In genomic region chr7:74687303-74688115, GRCm38 (mm10) we compare ENCODE assay signal across 19 mouse cellular contexts.
DNase-seq lines count a peak whose midpoint lies in the region; ATAC-seq and TF ChIP-seq lines count a peak whose summit lies in the region.
"Had no signal": no experiment of that assay in that cellular context is flagged by ENCODE, and none has a peak within 500 bp of the region (broad histone marks: within the 10 kb centered on the region; RNA-seq: fewer than 3 reads in every experiment).

No protein-coding gene starts in this region.

- H3K27ac ChIP-seq in midbrain, embryonic 14.5 days (replicated peaks; ENCODE audit: low read depth, low read length) = no peak overlapping the region
- H3K27ac ChIP-seq in midbrain, embryonic 15.5 days = no peak overlapping the region
- 0 out of 2 replicates have a peak overlapping the region, but pooled peaks have one; percentile 8 for H3K27ac ChIP-seq in hindbrain, embryonic 13.5 days
- H3K27ac ChIP-seq: heart, embryonic 13.5 days; macrophage had no signal

- no peak for TF ChIP-seq CTCF in brain, embryonic 14.5 days (IDR thresholded peaks at IDR 0.05; ENCODE audit: borderline replicate concordance, extremely low read depth, insufficient read depth, insufficient read length)

- H3K36me3 ChIP-seq in midbrain, embryonic 14.5 days (ENCODE audit: control insufficient read depth, insufficient read depth, low read length) = no peaks in the 10 kb centered on the region
- no peaks in the 10 kb centered on the region for H3K36me3 ChIP-seq in midbrain, embryonic 15.5 days (replicated peaks)
- H3K36me3 ChIP-seq in hindbrain, embryonic 13.5 days = no peaks in the 10 kb centered on the region
- H3K36me3 ChIP-seq: heart, embryonic 13.5 days had no signal

- TF ChIP-seq POLR2A in brain, embryonic 14.5 days (IDR thresholded peaks at IDR 0.05; ENCODE audit: borderline replicate concordance, extremely low read depth, insufficient read depth, insufficient read length, poor library complexity, severe bottlenecking) = no peak

- no peak; the same call in 1 of the 2 replicates for ATAC-seq in midbrain, embryonic 14.5 days (ENCODE audit: low FRiP score, low TSS enrichment)
- no peak for ATAC-seq in midbrain, embryonic 15.5 days (replicated peaks)
- peak; percentile 79 for ATAC-seq in hindbrain, embryonic 13.5 days (ENCODE audit: low FRiP score)
- ATAC-seq: activated CD4-positive, CD25-positive, alpha-beta regulatory T cell, adult 4 months had no signal

- WGBS in midbrain, embryonic 14.5 days = 46% methylated on average over 13 of the region's 13 CpGs
- WGBS in midbrain, embryonic 15.5 days = 43% methylated on average over 13 of the region's 13 CpGs
- 30% methylated on average over 13 of the region's 13 CpGs for WGBS in hindbrain, embryonic 13.5 days

- DNase-seq in midbrain, embryonic 14.5 days = peak; percentile 24
- DNase-seq in brain, embryonic 14.5 days (ENCODE audit: low read depth) = peak; percentile 91
- no peak for DNase-seq in left cerebral cortex, adult 18-20 months (ENCODE audit: low spot score in 2 of 2)
- no peak for DNase-seq in thymus, postnatal 10 days (ENCODE audit: low spot score in 2 of 2)
- DNase-seq in layer of hippocampus, postnatal 10 days (ENCODE audit: low spot score in 2 of 2) = no peak
- DNase-seq: adrenal gland, postnatal 25 days; cerebellum, postnatal 14 days; gastrocnemius, postnatal 25 days; heart, postnatal 4 days; kidney, adult 18-20 months; kidney, postnatal 14 days; liver; lung, adult 2 months; right cerebral cortex, postnatal 25 days had no signal

- no peak overlapping the region for H3K4me2 ChIP-seq in midbrain, embryonic 14.5 days (ENCODE audit: low read length)
- no peak overlapping the region for H3K4me2 ChIP-seq in midbrain, embryonic 15.5 days
- H3K4me2 ChIP-seq in hindbrain, embryonic 13.5 days = peak overlapping the region; percentile 19; the same call in 1 of the 2 replicates
- H3K4me2 ChIP-seq: heart, embryonic 13.5 days had no signal

- no peak overlapping the region for H3K9ac ChIP-seq in midbrain, embryonic 14.5 days (replicated peaks; ENCODE audit: low read length)
- H3K9ac ChIP-seq in midbrain, embryonic 15.5 days = no peak overlapping the region
- no peak overlapping the region for H3K9ac ChIP-seq in hindbrain, embryonic 13.5 days
- H3K9ac ChIP-seq: heart, embryonic 13.5 days had no signal

- no peak overlapping the region for H3K4me3 ChIP-seq in midbrain, embryonic 14.5 days (replicated peaks; ENCODE audit: low read depth, low read length)
- no peak overlapping the region for H3K4me3 ChIP-seq in midbrain, embryonic 15.5 days
- H3K4me3 ChIP-seq in hindbrain, embryonic 13.5 days = no peak overlapping the region
- H3K4me3 ChIP-seq: heart, embryonic 13.5 days had no signal

- no peaks in the 10 kb centered on the region for H3K9me3 ChIP-seq in midbrain, embryonic 14.5 days (ENCODE audit: control insufficient read depth, low read length)
- no peaks in the 10 kb centered on the region for H3K9me3 ChIP-seq in midbrain, embryonic 15.5 days
- H3K9me3 ChIP-seq in hindbrain, embryonic 13.5 days = no peaks in the 10 kb centered on the region
- H3K9me3 ChIP-seq: heart, embryonic 13.5 days had no signal

- H3K27me3 ChIP-seq in midbrain, embryonic 14.5 days (ENCODE audit: control insufficient read depth, insufficient read depth, low read length) = no peaks in the 10 kb centered on the region
- no peaks in the 10 kb centered on the region for H3K27me3 ChIP-seq in midbrain, embryonic 15.5 days (replicated peaks)
- no peaks in the 10 kb centered on the region for H3K27me3 ChIP-seq in hindbrain, embryonic 13.5 days
- H3K27me3 ChIP-seq: heart, embryonic 13.5 days had no signal

- no peaks in the 10 kb centered on the region for H3K4me1 ChIP-seq in midbrain, embryonic 14.5 days (ENCODE audit: control insufficient read depth, insufficient read depth, low read length)
- no peaks in the 10 kb centered on the region for H3K4me1 ChIP-seq in midbrain, embryonic 15.5 days
- H3K4me1 ChIP-seq in hindbrain, embryonic 13.5 days (replicated peaks) = peaks cover 12% of the 10 kb centered on the region
- H3K4me1 ChIP-seq: heart, embryonic 13.5 days had no signal

Comparison
In these comparisons a context has a peak if more than half of its experiments do, and no peak if none do; other contexts are left out.
1. DNase-seq: peak in midbrain, embryonic 14.5 days (single experiment) and brain, embryonic 14.5 days (single experiment); none in left cerebral cortex, adult 18-20 months (0 of 2), thymus, postnatal 10 days (0 of 2) and layer of hippocampus, postnatal 10 days (0 of 2).